Mouse (Mus musculus): Measurements from ENCODE around the gene Cd320.

GRCm38 (mm10) chr17:33812475-33812874 is 30.4 kb upstream of the Cd320 start:
- no peak for TF ChIP-seq GATA1 (IDR thresholded peaks at IDR 0.05; ENCODE audit: low read length)
- no peak for TF ChIP-seq TAL1 (IDR thresholded peaks at IDR 0.05; ENCODE audit: low read length)

All from erythroblast, embryonic 14.5 days (primary cell).